In the genomic region with DNA sequence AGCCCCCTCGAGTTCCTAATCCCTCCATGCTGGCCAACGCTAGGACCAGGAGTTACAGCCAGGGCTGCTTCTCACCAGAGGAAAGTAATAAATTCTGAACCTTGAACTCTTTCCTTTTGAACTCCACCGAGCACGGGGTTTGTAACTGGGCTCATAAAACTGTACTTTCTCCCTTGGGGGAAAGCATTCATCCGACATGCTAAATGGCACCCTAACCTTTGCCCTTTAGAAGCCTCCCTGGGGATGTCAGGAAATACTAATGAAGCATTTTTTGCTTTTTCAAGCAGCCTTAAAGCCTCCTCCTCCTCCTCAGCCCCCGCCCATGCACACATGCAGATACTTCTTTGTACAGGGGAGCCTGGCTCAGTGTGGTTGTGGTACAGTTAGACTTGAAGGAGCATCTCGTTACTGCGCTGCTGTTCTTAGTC, we compare ENCODE assay signal across 8 mouse cellular contexts.
DNase-seq lines count a peak whose midpoint lies in the region; ATAC-seq and TF ChIP-seq lines count a peak whose summit lies in the region.

No protein-coding gene starts in this region.

- peak; percentile 80 for ATAC-seq in intestine, embryonic 15.5 days
- ATAC-seq in limb, embryonic 11.5 days (ENCODE audit: insufficient number of reproducible peaks, low FRiP score, low TSS enrichment, low read depth), result peak; percentile 72
- ATAC-seq in CD4-positive, CD25-positive, alpha-beta regulatory T cell, adult 4 months, result no peak
- no peak for ATAC-seq in erythroid progenitor cell, adult 5-6 weeks (replicated peaks; ENCODE audit: low FRiP score, poor library complexity, severe bottlenecking)
- no peak for ATAC-seq in lung, postnatal 0 days

- peak overlapping the region; percentile 91; the same call in 1 of the 2 replicates for H3K27ac ChIP-seq in intestine, embryonic 15.5 days
- H3K27ac ChIP-seq in limb, embryonic 11.5 days (replicated peaks; ENCODE audit: low read depth, low read length), result peak overlapping the region; percentile 100
- H3K27ac ChIP-seq in lung, postnatal 0 days (ENCODE audit: low read length), result no peak overlapping the region

- peaks cover 21% of the 10 kb centered on the region for H3K4me1 ChIP-seq in intestine, embryonic 15.5 days (replicated peaks)
- peaks cover 43% of the 10 kb centered on the region for H3K4me1 ChIP-seq in limb, embryonic 11.5 days (ENCODE audit: control insufficient read depth, insufficient read depth, low read length)
- no peaks in the 10 kb centered on the region for H3K4me1 ChIP-seq in lung, postnatal 0 days (ENCODE audit: insufficient read depth, low read depth, low read length)

- H3K9ac ChIP-seq in intestine, embryonic 15.5 days, result no peak overlapping the region
- peak overlapping the region; percentile 9; the same call in 1 of the 2 replicates for H3K9ac ChIP-seq in limb, embryonic 11.5 days (ENCODE audit: low read length)
- H3K9ac ChIP-seq in lung, postnatal 0 days (replicated peaks; ENCODE audit: low read depth), result no peak overlapping the region

- H3K4me2 ChIP-seq in intestine, embryonic 15.5 days (replicated peaks), result no peak overlapping the region
- H3K4me2 ChIP-seq in limb, embryonic 11.5 days (ENCODE audit: low read depth, severe bottlenecking), result peak overlapping the region; percentile 43; the same call in 1 of the 2 replicates
- no peak overlapping the region for H3K4me2 ChIP-seq in lung, postnatal 0 days (replicated peaks; ENCODE audit: low read depth, low read length)

- no peaks in the 10 kb centered on the region for H3K9me3 ChIP-seq in intestine, embryonic 15.5 days
- H3K9me3 ChIP-seq in limb, embryonic 11.5 days (ENCODE audit: control insufficient read depth, low read length), result no peaks in the 10 kb centered on the region
- H3K9me3 ChIP-seq in lung, postnatal 0 days (ENCODE audit: low read length), result no peaks in the 10 kb centered on the region

- no peak for TF ChIP-seq EP300 in lung, postnatal 0 days (IDR thresholded peaks at IDR 0.05)

- H3K27me3 ChIP-seq in intestine, embryonic 15.5 days (replicated peaks), result no peaks in the 10 kb centered on the region
- H3K27me3 ChIP-seq in limb, embryonic 11.5 days (ENCODE audit: control insufficient read depth, insufficient read depth, low read length), result no peaks in the 10 kb centered on the region
- no peaks in the 10 kb centered on the region for H3K27me3 ChIP-seq in lung, postnatal 0 days (replicated peaks; ENCODE audit: insufficient read depth, low read length)

- peak; percentile 27 for DNase-seq in adrenal gland, postnatal 10 days
- no peak for DNase-seq in adrenal gland, postnatal 4 days (ENCODE audit: low spot score in 2 of 2)
- peak; percentile 23 for DNase-seq in 3T3-L1 (ENCODE audit: low read depth, low spot score)
- DNase-seq in limb, embryonic 11.5 days (ENCODE audit: low spot score), result peak; percentile 85
- DNase-seq in lung, postnatal 0 days (ENCODE audit: low spot score), result no peak

- TF ChIP-seq CTCF in lung, postnatal 0 days (IDR thresholded peaks at IDR 0.05), result no peak

- WGBS in intestine, embryonic 15.5 days, result 27% methylated on average over 8 of the region's 8 CpGs
- WGBS in limb, embryonic 11.5 days, result 2% methylated on average over 8 of the region's 8 CpGs
- WGBS in lung, postnatal 0 days, result 71% methylated on average over 8 of the region's 8 CpGs

- no peaks in the 10 kb centered on the region for H3K36me3 ChIP-seq in intestine, embryonic 15.5 days
- no peaks in the 10 kb centered on the region for H3K36me3 ChIP-seq in limb, embryonic 11.5 days (ENCODE audit: control insufficient read depth, insufficient read depth, low read length)
- H3K36me3 ChIP-seq in lung, postnatal 0 days (ENCODE audit: insufficient read depth, low read length), result no peaks in the 10 kb centered on the region

- H3K4me3 ChIP-seq in intestine, embryonic 15.5 days (replicated peaks), result no peak overlapping the region
- H3K4me3 ChIP-seq in limb, embryonic 11.5 days (ENCODE audit: low read depth, low read length), result no peak overlapping the region
- H3K4me3 ChIP-seq in lung, postnatal 0 days (ENCODE audit: low read depth, low read length), result no peak overlapping the region

Comparison
In these comparisons a context has a peak if more than half of its experiments do, and no peak if none do; other contexts are left out.
1. DNase-seq: peak in adrenal gland, postnatal 10 days (single experiment), 3T3-L1 (single experiment) and limb, embryonic 11.5 days (single experiment); none in adrenal gland, postnatal 4 days (0 of 2) and lung, postnatal 0 days (single experiment).
2. ATAC-seq: peak in intestine, embryonic 15.5 days (single experiment) and limb, embryonic 11.5 days (single experiment); none in CD4-positive, CD25-positive, alpha-beta regulatory T cell, adult 4 months (single experiment), erythroid progenitor cell, adult 5-6 weeks (single experiment) and lung, postnatal 0 days (single experiment).